Mouse (Mus musculus) ES-E14 (cell line): ENCODE measurements around the gene Pea15a. TPM values are rescaled to one million over a fixed set of nuclear protein-coding genes. Genes with fewer than 3 reads are reported as not detected.

Experiments used
- DNase-seq: peaks from one replicate; pipeline ENCODE4 v3.0.0-alpha.2; 2013; ENCODE audit warnings: low read depth, low spot score
- H3K27ac ChIP-seq: 2 replicates; pipeline ENCODE4 v1.5.1; 2012; ENCODE audit warnings: low read depth, mild to moderate bottlenecking, low read length, moderate library complexity, mixed read lengths; ENCODE audit not compliant: poor library complexity, insufficient read depth, severe bottlenecking
- H3K36me3 ChIP-seq: 2 replicates; pipeline ENCODE4 v1.6.1; 2012; ENCODE audit warnings: mild to moderate bottlenecking, low read length, moderate library complexity, mixed read lengths; ENCODE audit not compliant: control insufficient read depth, poor library complexity, insufficient read depth, severe bottlenecking
- H3K4me1 ChIP-seq, 2 experiments: fragments of 150-350 bp in 1 of 2; sonication (generic) in 1 of 2; 2 replicates each; pipeline ENCODE4 v1.6.1; 2012; ENCODE audit warnings: low read length in 2 of 2, mild to moderate bottlenecking in 1 of 2, mixed read lengths in 1 of 2; ENCODE audit not compliant: control insufficient read depth in 2 of 2, insufficient read depth in 2 of 2, poor library complexity in 1 of 2
- H3K4me3 ChIP-seq, 2 experiments: fragments of 150-350 bp in 1 of 2; sonication (generic) in 1 of 2; 2 replicates each; pipeline ENCODE4 v1.5.1; 2012; ENCODE audit warnings: low read length in 2 of 2, low read depth in 1 of 2, mild to moderate bottlenecking in 1 of 2, mixed read lengths in 1 of 2; ENCODE audit not compliant: insufficient read depth in 1 of 2, poor library complexity in 1 of 2, severe bottlenecking in 1 of 2
- H3K9ac ChIP-seq: 2 replicates; pipeline ENCODE4 v1.6.1; 2012; ENCODE audit warnings: low read depth, mild to moderate bottlenecking, low read length, mixed read lengths; ENCODE audit not compliant: poor library complexity, insufficient read depth, severe bottlenecking
- H3K9me3 ChIP-seq: fragments of 150-350 bp; sonication (generic); 2 replicates; pipeline ENCODE4 v1.6.1; 2012; ENCODE audit warnings: low read depth, mild to moderate bottlenecking, low read length; ENCODE audit not compliant: control insufficient read depth, insufficient read depth
- CHD2 ChIP-seq: IDR thresholded peaks from 2 replicates; pipeline ENCODE4 v1.6.1; 2014; ENCODE audit warnings: mild to moderate bottlenecking, low read depth, low read length, inconsistent platforms
- HCFC1 ChIP-seq: IDR thresholded peaks from 2 replicates; pipeline ENCODE4 v1.6.1; 2012; ENCODE audit warnings: low read length, inconsistent platforms, borderline replicate concordance; ENCODE audit not compliant: insufficient read depth
- MAFK ChIP-seq: IDR thresholded peaks from 2 replicates; pipeline ENCODE4 v1.6.1; 2014; ENCODE audit warnings: mild to moderate bottlenecking, low read depth, low read length, inconsistent platforms; ENCODE audit not compliant: insufficient read depth
- ZC3H11A ChIP-seq: IDR thresholded peaks from 2 replicates; pipeline ENCODE4 v1.6.1; 2012; ENCODE audit warnings: low read depth, mild to moderate bottlenecking, inconsistent platforms, low read length, borderline replicate concordance
- ZNF384 ChIP-seq: IDR thresholded peaks from 2 replicates; pipeline ENCODE4 v1.6.1; 2012; ENCODE audit warnings: low read depth, low read length, inconsistent platforms
- in situ Hi-C, 2 experiments: fragments of 600-800 bp; cut with MboI; formaldehyde crosslinking; loops; one replicate each; pipeline ENCODE4 v1.15.1; 2025; ENCODE audit warnings: low sequenced_read_pairs in 2 of 2, inconsistent platforms in 1 of 2; ENCODE audit not compliant: unreplicated experiment in 2 of 2
- total RNA-seq: library from RNA; depleted of rRNA; stranded (reverse); fragments of 300-350 nt; gene quantifications from 2 replicates; pipeline ENCODE4 v1.2.3, GENCODE M21; 2012; rRNA removed

Pea15a gene
- total RNA-seq, 1 experiment, result 21.3 TPM

DNA sequence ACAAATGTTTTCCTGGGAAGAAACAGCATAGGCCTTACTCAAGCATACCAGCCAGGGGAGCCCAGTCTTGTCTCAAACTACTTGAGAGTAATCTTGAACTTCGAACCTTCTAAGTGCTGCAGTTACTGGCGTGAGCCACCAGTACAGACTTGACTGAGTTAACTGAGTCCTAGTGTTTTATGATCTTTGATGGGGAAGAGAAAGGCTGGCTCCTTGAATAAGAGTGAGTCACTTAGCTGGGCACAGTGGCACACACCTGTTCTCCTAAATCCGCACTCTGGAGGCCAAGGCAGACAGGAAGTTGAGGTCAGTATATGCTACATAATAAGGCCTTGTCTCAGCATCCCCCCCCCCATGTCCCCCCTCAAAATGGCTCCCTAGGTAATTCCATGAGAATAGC is 52.1 kb downstream of the Pea15a start:
- Histone ChIP-seq H3K36me3 (peaks cover 5% of the 10 kb centered on the region), H3K4me1 (no peaks in the 10 kb centered on the region), H3K9me3 (no peaks in the 10 kb centered on the region), H3K4me3 (no peak overlapping the region), H3K9ac (no peak overlapping the region), H3K27ac (no peak overlapping the region)
- no peak for DNase-seq
- no peak for TF ChIP-seq MAFK
- no peak for TF ChIP-seq ZNF384
- TF ChIP-seq ZC3H11A, result no peak
- no peak for TF ChIP-seq CHD2
- TF ChIP-seq HCFC1, result no peak
- in situ Hi-C loops, result no loop called here

DNA sequence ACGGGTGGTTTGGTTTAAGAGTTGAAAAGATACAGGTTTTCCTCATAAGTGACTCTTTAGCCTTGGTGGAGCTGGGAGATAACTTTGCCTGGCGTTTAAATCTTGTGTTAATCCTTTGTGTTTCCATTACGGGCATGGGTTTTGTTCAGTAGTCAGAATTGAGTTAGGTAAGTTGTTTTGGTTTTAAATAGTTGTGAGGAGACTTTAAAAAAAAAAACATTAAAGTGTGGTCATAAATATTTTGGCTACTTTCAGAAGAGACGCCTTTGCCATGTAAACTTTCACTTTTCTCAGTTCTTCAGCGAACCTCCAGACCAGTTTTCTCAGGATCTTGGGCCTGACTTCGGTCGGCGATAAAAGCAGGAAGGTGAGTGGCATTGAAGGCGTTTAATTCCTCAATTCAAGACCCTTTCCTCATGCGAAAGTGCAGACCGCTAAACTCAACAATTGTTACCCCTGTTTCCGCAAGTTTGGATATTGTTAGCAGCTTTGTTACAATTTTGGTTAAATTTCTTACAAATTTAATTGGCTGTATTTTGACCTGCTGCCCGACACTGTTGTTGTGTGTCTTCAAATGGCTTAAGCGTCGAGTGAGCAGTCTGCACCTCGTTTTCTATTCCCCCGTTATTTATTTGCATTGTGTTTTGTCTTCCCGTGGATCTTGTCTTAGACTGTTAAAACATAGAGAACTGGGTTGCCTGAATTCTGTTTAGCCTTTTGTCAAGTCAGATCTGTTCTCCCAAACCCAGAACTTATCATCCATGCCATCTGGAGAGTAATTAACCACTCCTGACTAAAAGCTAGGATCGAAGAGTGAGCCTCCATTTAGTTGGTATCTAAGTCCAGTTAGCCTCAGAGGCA is 57.4 kb downstream of the Pea15a start:
- H3K9me3 ChIP-seq, result no peaks in the 10 kb centered on the region
- peaks cover 1 to 2% of the 10 kb centered on the region in 2 experiments; a peak in 2 of 4 replicates for H3K4me1 ChIP-seq
- DNase-seq, result no peak
- TF ChIP-seq ZC3H11A, result no peak
- TF ChIP-seq ZNF384, result no peak
- TF ChIP-seq CHD2, result no peak
- TF ChIP-seq HCFC1, result no peak
- no peak for TF ChIP-seq MAFK
- peak overlapping the region; percentile 88 to 94 for H3K4me3 ChIP-seq
- H3K27ac ChIP-seq, result no peak overlapping the region
- peak overlapping the region; percentile 97 for H3K9ac ChIP-seq
- in situ Hi-C loops, result loop anchor here in 1 of 2 experiments (10.0 kb wide), 1 partner anchor 166 kb away; no protein-coding TSS in a partner anchor
- H3K36me3 ChIP-seq, result peaks cover 5% of the 10 kb centered on the region

DNA sequence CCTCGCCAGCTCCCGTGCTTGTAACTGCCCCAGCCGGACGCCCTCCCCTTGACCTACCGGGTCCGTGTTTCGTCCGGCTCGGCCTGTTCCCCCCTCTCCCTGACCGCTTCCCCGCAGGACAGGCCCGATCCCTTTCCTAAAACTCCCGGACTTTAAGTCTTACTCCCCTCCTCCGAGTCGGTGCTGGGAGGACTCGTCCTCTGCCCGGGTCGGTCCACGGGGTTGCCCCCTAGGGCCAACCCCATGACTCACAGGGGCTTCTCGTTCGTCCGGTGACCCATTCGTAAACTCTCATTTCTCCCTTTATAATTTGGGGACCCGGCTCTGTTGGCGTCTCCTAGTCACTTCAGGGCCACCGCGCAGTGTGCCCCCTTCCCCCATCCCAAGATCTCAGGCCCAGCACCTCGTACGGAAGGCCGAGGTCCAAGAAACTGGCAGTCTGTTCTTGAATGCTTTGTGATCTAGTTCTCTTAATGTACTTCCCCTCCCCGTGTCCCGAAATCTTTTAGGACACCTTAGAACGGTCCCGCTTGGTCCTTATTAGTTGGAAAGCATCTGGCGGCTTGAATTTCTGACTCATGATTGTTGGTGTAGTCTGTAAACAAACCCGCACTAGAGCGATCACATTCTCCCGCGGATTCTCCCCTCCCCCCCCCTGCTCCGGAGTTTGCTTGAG is 58.2 kb downstream of the Pea15a start:
- H3K9me3 ChIP-seq, result no peaks in the 10 kb centered on the region
- peaks cover 1 to 2% of the 10 kb centered on the region in 2 experiments; a peak in 2 of 4 replicates for H3K4me1 ChIP-seq
- H3K27ac ChIP-seq, result peak overlapping the region; percentile 85
- no peak for TF ChIP-seq CHD2
- no peak for TF ChIP-seq MAFK
- TF ChIP-seq HCFC1, result no peak
- no peak for TF ChIP-seq ZC3H11A
- no peak for TF ChIP-seq ZNF384
- H3K4me3 ChIP-seq, result peak overlapping the region; percentile 88 to 94
- peaks cover 5% of the 10 kb centered on the region for H3K36me3 ChIP-seq
- in situ Hi-C loops, result loop anchor here in 1 of 2 experiments (10.0 kb wide), 1 partner anchor 166 kb away; no protein-coding TSS in a partner anchor
- H3K9ac ChIP-seq, result peak overlapping the region; percentile 97
- DNase-seq, result no peak

DNA sequence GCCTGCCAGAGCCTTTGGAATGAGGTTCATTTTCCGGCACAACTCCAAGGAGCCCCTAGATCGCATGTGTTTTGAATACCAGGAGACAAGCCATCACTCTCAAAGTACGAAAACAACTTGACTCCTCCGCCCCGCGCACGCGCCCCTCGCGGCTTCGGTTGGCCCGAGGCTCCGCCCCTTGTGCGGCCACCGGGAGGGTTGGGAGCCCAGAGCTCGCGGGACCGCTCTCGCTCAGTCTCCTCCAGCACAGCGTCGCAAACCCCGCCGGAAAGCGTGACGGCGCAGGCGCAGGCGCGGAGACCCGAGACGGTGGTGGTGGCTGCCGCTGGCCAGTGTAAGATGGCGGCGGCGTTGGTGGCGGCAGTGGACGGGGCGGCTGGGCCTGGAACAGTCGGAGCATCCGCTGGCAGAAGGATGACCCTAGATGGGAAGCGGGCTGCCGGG is 58.7 kb downstream of the Pea15a start, which contains the start of gene Dcaf8:
Gene Dcaf8, plus strand, starts transcription at position 250 of the 444 bp plus-strand sequence.
- peak within 1 kb of the TSS; percentile 85 for H3K27ac ChIP-seq
- peak within 1 kb of the TSS; percentile 97 for H3K9ac ChIP-seq
- peak; percentile 93 for DNase-seq
- in situ Hi-C loops, result loop anchor here in 1 of 2 experiments (10.0 kb wide), 1 partner anchor 167 kb away; no protein-coding TSS in a partner anchor
- H3K4me3 ChIP-seq, result peak within 1 kb of the TSS; percentile 88 to 94
- H3K36me3 ChIP-seq, result peaks cover 5% of the 10 kb centered on the region
- TF ChIP-seq MAFK, result no peak
- TF ChIP-seq CHD2, result peak; percentile 73; the same call in 1 of the 2 replicates
- TF ChIP-seq ZNF384, result no peak
- TF ChIP-seq HCFC1, result peak; percentile 72
- peaks cover 1 to 3% of the 10 kb centered on the region in 2 experiments; a peak in 2 of 4 replicates for H3K4me1 ChIP-seq
- H3K9me3 ChIP-seq, result no peaks in the 10 kb centered on the region

Other genes with a start within 250 kb of the Pea15a start
- gene Vangl2, start 178.4 kb downstream of the Pea15a start, total RNA-seq, result 25.3 and 46.0 TPM in 2 replicates
- not detected in 2 replicates for gene Nhlh1, start 149.2 kb downstream of the Pea15a start, total RNA-seq
- 64.7 and 91.5 TPM in 2 replicates for gene Copa, start 124.3 kb downstream of the Pea15a start, total RNA-seq
- 40.5 and 59.6 TPM in 2 replicates for gene Ncstn, start 124.0 kb downstream of the Pea15a start, total RNA-seq
- 81.7 and 97.8 TPM in 2 replicates for gene Pex19, start 80.0 kb downstream of the Pea15a start, total RNA-seq
- 58.0 and 61.9 TPM in 2 replicates for gene Dcaf8, start 58.7 kb downstream of the Pea15a start, total RNA-seq
- gene Casq1, start 13.1 kb upstream of the Pea15a start, total RNA-seq, result 1.8 and 2.4 TPM in 2 replicates
- gene Atp1a4, start 51.6 kb upstream of the Pea15a start, total RNA-seq, result 1.5 and 2.2 TPM in 2 replicates
- 43.5 and 108 TPM in 2 replicates for gene Igsf8, start 54.8 kb upstream of the Pea15a start, total RNA-seq
- 0.31 and 0.48 TPM in 2 replicates for gene Atp1a2, start 91.3 kb upstream of the Pea15a start, total RNA-seq
- gene Kcnj9, start 122.5 kb upstream of the Pea15a start, total RNA-seq, result 1.2 and 1.7 TPM in 2 replicates
- gene Kcnj10, start 134.4 kb upstream of the Pea15a start, total RNA-seq, result 0.80 and 1.2 TPM in 2 replicates
- gene Pigm, start 169.7 kb upstream of the Pea15a start, total RNA-seq, result 25.4 and 25.6 TPM in 2 replicates